In the genomic region with DNA sequence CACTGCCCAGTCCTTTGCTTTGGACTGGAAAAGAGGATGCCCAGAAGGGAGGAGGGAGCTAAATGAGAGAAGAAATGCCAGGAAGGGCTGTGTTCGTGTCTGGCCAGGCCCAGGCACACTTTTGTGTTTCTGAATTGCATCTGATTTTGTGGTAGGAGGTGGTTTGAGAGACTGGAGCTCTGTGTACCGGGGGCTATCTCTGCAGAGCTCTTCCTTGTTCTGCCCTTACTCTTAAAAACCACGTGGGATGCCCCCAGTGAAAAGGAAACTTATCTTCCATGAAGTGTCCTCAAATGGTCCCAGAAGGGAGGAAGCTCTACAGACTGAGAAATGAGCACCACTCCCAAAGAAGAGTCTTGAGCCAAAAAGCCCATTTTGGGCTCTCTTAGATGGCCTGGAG, we compare ENCODE assay signal across 23 mouse cellular contexts.
A peak's percentile ranks its signal among the peaks of the same experiment; 100 is the strongest.
DNase-seq lines count a peak whose midpoint lies in the region; ATAC-seq and TF ChIP-seq lines count a peak whose summit lies in the region.
"Had no signal": no experiment of that assay in that cellular context is flagged by ENCODE, and none has a peak within 500 bp of the region (broad histone marks: within the 10 kb centered on the region; RNA-seq: fewer than 3 reads in every experiment).

No protein-coding gene starts in this region.

- ATAC-seq in granulocyte monocyte progenitor cell, adult 5-6 weeks (replicated peaks; ENCODE audit: poor library complexity, severe bottlenecking), result no peak
- ATAC-seq: forebrain, embryonic 14.5 days had no signal

- no peak for TF ChIP-seq CTCF in gastrocnemius, adult 2 months (IDR thresholded peaks at IDR 0.05)

- intact Hi-C loops in gastrocnemius, adult 2 months (cut with DNase I), result no loop called here
- intact Hi-C loops in heart, postnatal 25 days (cut with DNase I), result no loop called here
- intact Hi-C loops in heart, postnatal 10 days (cut with DNase I), result no loop called here
- intact Hi-C loops in heart, postnatal 14 days (cut with DNase I), result no loop called here

- no peak for DNase-seq in gastrocnemius, adult 2 months
- no peak for DNase-seq in gastrocnemius, adult 8-10 months (ENCODE audit: low spot score in 2 of 2)
- DNase-seq in heart, adult 11 months, result peak; percentile 90
- DNase-seq in heart, postnatal 25 days (ENCODE audit: low spot score), result no peak
- DNase-seq in heart, postnatal 10 days, result peak; percentile 18 to 22
- DNase-seq in heart, postnatal 14 days, result no peak
- DNase-seq: adrenal gland, adult 2 months; adrenal gland, postnatal 10 days; adrenal gland, postnatal 25 days; cerebellum, adult 11 months; cerebellum, adult 18-20 months; cerebellum, adult 8-10 months; cerebellum, adult 9-11 months; cerebellum, postnatal 14 days; cerebellum, postnatal 36 days; embryo, embryonic 11 days had no signal

- H3K27ac ChIP-seq in gastrocnemius, adult 2 months, result peak overlapping the region; percentile 41; the same call in 1 of the 2 replicates
- H3K27ac ChIP-seq: embryonic facial prominence, embryonic 13.5 days; embryonic facial prominence, embryonic 15.5 days; forebrain, embryonic 10.5 days; forebrain, embryonic 12.5 days had no signal

- H3K4me3 ChIP-seq in gastrocnemius, adult 2 months, result no peak overlapping the region
- H3K4me3 ChIP-seq: embryonic facial prominence, embryonic 13.5 days; embryonic facial prominence, embryonic 15.5 days; erythroblast, embryonic 14.5 days; forebrain, embryonic 10.5 days; forebrain, embryonic 12.5 days had no signal

Comparison
In these comparisons a context has a peak if more than half of its experiments do, and no peak if none do; other contexts are left out.
1. DNase-seq: peak in heart, adult 11 months (single experiment) and heart, postnatal 10 days (2 of 2); none in gastrocnemius, adult 2 months (single experiment), gastrocnemius, adult 8-10 months (0 of 2), heart, postnatal 25 days (single experiment) and heart, postnatal 14 days (0 of 2).